Mouse (Mus musculus) right cerebral cortex, adult 2 months (tissue): ENCODE measurements around the gene Gm9945.
A peak's percentile ranks its signal among the peaks of the same experiment; 100 is the strongest.

Source experiments
- DNase-seq, 2 experiments: peaks; one replicate each; pipeline ENCODE4 v3.0.0; 2021 to 2022; ENCODE audit warnings: low spot score in 2 of 2

Gene Gm9945

GRCm38 (mm10) chr11:53522362-53522761, 42.4 kb downstream of the Gm9945 start:
- no peak for DNase-seq

- peak; percentile 78 to 80 for DNase-seq
Observed at GRCm38 (mm10) chr11:53522930-53523329, 43.0 kb downstream of the Gm9945 start.

- DNase-seq, result no peak
Observed at GRCm38 (mm10) chr11:53523545-53524405, 43.8 kb downstream of the Gm9945 start.

DNA sequence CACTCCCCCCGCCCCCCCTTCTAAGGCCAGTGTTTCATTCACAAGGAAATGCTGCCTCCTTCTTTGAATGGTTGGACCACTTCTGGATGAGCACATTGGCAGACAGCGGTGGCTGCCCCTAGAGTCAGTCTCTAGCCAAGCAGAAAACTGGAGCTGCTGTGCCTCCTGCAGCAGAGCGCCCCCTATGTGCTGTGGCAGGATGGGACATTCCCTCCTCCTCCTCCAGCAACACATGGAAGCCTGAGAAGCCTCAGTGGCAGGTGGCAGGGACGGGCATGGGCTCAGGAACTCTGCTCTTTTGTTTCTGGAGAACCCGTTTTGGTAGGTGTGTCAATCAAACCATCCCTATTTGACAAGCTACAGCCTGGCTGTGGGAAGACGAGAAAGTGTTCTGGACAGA, 44.9 kb downstream of the Gm9945 start:
- no peak for DNase-seq

- DNase-seq, result no peak
Observed at GRCm38 (mm10) chr11:53525461-53525860, 45.5 kb downstream of the Gm9945 start.

DNA sequence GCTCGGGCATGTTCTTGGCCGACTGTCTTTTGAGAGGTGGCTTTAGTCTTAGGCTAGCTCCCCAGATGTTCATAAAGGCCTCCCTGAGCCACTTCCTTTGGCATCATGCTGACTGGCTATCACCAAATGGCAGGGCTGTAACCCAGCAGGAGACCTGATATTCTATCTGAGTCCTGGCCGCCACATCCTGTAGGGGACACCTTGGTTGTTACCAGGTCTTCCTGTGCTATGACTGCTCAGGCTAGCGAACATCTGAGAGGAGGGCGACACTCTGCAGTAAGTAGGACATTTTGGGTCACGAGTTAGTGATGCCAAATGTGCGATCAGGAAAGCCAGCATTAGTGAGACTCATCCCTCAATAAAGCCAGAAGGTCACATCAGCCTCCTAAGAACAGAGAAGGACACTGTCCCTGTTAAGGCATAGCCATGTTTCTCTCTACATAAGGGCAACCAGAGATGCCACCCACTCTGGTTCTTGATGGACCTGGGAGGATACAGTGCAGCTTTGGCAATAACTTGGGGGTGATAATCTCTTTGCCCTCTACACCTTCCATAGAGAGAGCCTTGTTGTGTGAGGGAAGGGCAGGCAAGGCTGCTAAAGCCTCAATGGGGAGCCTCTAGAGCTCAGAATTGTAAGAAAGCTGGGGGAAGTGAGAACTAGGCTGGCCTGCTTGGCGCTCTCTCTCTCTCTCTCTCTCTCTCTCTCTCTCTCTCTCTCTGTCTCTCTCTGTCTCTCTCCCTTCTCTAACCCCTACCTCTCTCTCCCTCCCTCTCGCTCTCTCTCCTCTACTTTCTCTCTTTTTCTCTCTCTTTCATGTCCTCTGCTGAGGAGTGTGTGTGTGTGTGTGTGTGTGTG, 48.7 kb downstream of the Gm9945 start:
- DNase-seq, result no peak

GRCm38 (mm10) chr11:53529253-53529557, 49.2 kb downstream of the Gm9945 start:
- DNase-seq, result peak; percentile 59 to 70

DNA sequence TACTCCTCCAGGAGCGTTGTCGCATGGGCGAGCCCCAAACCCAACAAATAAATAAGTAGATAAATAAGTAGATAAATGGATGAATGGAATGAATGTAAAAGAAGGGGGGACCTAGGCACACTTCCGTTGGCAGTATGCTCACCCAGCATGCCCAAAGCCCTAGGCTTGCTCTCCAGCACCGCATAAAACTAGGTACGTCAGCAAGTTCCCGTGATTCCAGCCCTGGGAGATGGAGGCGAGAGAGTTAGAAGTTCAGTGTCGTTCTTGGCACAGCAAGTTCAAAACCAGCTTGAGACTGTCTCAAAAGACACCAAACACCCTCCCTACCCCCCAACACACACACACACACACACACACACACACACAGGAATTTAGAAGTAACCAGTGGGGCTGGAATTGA, 50.0 kb downstream of the Gm9945 start:
- no peak for DNase-seq
